Mouse (Mus musculus): ENCODE results near the gene Dhx9.
"Not testable (repeated sequence)": the region's sequence is repeated elsewhere in the genome, so short reads cannot be mapped to it uniquely, and the experiment has no call there.

Gene Dhx9

DNA sequence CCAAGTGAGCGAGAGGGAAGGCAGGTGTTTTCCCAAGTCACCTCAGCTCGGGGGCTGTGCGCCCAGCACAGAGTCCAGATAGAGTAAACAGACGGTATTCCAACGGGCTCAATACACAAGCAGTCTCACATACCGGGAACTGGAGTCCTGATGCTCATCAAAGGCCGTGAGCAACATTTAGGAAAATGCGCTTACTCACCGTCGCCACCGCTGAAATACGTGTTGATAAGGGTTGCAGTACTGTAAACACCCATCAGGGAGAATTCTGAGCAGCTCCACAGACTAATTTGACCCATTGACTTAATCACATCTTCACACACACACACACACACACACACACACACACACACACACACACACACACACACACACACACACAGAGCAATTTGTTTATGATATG is 63.2 kb downstream of the Dhx9 start:
- peak; percentile 67 for DNase-seq (ENCODE audit: low read depth, low spot score)

DNA sequence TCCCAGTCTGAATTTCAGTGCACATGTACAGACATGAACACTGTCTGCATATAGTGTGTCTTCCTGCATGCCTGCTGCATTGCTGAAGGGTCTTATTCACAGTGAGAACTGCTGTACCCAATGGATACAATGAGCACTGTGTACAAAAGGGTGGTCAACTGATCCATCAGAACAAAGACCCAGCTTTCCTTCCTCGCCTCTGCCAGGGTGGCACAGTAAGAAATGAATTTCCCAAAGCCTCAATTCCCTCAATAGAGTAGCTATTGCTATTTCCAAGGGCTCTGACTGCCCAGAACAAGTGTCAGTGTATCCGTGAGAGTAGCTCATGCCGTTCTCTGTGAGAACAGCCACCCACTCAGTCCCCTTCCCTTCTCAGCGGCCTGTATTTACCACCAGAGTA is 69.7 kb downstream of the Dhx9 start:
- not testable (repeated sequence) for DNase-seq (ENCODE audit: low read depth, low spot score)

DNA sequence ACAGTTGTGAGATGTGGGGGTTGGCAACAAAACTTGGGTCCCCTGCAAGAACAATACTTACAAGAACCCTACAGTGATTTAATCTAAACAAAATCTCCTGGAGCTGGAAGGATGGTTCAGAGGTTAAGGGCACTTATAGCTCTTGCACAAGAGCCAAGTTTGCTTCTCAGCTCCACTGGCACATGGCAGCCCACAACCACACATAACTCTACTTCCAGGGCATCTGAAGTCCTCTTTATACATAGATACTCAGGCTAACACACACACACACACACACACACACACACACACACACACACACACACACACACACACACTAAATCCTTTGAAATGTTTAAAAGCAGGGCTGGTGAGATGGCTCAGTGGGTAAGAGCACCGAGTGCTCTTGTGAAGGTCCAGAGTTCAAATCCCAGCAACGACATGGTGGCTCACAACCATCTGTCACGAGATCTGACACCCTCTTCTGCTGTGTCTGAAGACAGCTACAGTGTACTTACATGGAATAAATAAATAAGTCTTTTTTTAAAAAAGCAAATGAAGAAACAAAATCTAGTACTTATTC is 71.1 kb downstream of the Dhx9 start:
- DNase-seq (ENCODE audit: low read depth, low spot score), result not testable (repeated sequence)

DNA sequence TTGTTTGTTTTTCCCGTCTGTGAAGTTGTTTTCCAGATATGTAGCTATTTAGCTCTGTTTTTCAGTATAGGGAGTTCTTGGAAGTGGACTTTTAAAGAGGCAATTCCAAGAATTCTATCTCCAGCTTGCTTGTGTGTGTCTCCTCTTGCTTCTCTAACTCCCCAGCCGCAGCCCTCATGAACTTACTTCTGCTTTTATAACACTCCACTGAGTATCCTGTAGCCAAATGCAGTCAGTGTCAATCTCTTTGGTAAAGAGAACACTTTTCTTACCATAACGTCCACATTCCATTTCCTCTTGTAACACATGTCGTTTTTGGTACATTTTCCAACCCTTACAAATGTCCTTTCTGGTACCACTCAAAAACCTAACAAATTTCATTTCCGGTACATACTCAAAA is 71.7 kb downstream of the Dhx9 start:
- DNase-seq (ENCODE audit: low read depth, low spot score), result not testable (repeated sequence)

DNA sequence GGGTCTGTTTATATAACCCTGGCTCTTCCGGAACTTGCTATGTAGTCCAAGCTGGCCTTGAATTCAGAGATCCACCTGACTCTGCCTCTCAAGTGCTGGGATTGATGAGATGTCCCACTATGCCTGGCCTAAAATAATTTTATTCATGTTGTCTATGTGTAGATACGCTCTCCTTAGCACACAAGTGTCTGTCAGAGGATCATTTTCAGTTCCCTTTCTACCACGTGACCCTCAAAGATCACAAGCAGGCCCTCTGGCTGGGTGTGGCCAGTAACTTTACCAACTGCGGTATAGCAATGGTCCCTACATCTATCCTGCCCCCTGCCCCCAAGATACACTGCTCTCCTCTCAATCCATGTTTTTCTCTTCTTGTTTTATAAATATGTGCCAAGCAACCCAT is 72.5 kb downstream of the Dhx9 start:
- DNase-seq (ENCODE audit: low read depth, low spot score), result no peak

DNA sequence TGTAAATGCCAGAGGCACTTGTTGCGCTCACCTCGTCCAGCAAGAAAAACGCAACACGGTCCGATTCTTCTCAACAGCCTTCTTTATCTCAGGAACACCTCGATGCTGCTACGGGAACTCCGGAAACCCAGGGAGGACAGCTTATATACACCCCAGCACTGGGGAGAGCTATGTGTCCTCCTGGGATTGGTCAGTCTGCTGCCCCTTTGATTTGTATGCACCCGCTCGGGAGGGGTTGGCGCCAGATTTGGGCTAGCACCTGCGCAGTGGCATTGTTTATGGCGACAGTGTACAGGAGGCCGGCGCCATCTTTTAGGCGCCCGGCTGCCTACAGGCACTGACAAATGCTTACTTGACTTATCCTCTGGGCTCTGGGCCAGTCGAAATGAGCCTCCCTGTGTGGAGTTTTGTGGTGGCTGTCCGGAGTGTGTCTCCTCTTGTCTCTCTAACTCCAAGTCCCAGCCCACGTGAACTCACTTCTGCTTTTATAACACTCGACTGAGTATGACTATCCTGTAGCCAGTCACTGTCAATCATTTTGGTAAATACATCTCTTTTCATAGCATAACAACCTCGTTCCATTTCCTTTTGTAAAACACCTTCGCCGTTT is 73.2 kb downstream of the Dhx9 start:
- DNase-seq (ENCODE audit: low read depth, low spot score), result not testable (repeated sequence)

DNA sequence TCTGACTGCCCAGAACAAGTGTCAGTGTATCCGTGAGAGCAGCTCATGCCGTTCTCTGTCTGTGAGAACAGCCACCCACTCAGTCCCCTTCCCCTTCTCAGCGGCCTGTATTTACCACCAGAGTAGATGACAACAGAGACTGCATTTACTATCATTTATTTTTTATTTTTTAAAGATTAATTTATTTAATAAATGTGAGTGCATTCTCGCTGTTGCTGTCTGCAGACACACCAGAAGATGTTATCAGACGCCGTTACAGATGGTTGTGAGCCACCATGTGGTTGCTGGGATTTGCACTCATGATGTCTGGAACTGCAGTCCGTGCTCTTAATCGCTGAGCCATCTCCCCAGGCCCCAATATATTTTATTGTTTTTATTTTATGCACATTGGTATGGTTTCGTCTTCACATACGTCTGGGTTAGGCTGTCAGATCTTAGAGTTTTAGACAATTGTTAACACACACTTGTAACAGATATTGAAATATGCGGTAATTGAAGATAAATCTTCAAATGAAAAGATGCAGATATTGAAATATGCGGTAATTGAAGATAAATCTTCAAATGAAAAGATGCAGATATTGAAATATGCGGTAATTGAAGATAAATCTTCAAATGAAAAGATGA is 74.0 kb downstream of the Dhx9 start:
- DNase-seq (ENCODE audit: low read depth, low spot score), result not testable (repeated sequence)

DNA sequence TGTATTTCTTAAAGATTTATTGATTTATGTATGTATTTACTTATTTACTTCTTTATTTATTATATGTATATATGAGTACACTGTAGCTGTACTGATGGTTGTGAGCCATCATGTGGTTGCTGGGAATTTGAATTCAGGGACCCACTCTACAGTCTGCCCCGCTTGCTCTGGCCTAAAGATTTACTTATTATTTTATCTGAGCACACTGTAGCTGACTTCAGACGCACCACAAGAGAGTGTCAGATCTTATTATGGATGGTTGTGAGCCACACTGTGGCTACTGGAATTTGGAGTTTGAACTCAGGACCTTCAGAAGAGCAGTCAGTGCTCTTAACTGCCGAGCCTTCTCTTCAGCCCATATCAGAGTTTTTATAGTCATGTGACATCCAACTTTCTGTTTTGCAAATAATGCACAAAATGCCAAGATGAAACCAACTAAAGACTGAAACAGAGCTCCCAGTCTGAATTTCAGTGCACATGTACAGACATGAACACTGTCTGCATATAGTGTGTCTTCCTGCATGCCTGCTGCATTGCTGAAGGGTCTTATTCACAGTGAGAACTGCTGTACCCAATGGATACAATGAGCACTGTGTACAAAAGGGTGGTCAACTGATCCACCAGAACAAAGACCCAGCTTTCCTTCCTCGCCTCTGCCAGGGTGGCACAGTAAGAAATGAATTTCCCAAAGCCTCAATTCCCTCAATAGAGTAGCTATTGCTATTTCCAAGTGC is 74.6 kb downstream of the Dhx9 start:
- not testable (repeated sequence) for DNase-seq (ENCODE audit: low read depth, low spot score)

DNA sequence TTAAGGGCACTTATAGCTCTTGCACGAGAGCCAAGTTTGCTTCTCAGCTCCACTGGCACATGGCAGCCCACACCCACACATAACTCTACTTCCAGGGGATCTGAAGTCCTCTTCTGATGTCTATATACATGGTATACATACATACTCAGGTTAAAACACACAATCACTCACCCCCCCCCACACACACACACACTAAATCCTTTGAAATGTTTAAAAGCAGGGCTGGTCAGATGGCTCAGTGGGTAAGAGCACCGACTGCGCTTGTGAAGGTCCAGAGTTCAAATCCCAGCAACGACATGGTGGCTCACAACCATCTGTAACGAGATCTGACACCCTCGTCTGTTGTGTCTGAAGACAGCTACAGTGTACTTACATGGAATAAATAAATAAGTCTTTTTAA is 75.7 kb downstream of the Dhx9 start:
- DNase-seq (ENCODE audit: low read depth, low spot score), result no peak

DNA sequence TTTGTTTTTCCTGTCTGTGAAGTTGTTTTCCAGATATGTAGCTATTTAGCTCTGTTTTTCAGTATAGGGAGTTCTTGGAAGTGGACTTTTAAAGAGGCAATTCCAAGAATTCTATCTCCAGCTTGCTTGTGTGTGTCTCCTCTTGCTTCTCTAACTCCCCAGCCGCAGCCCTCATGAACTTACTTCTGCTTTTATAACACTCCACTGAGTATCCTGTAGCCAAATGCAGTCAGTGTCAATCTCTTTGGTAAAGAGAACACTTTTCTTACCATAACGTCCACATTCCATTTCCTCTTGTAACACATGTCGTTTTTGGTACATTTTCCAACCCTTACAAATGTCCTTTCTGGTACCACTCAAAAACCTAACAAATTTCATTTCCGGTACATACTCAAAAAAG is 76.5 kb downstream of the Dhx9 start:
- not testable (repeated sequence) for DNase-seq (ENCODE audit: low read depth, low spot score)

DNA sequence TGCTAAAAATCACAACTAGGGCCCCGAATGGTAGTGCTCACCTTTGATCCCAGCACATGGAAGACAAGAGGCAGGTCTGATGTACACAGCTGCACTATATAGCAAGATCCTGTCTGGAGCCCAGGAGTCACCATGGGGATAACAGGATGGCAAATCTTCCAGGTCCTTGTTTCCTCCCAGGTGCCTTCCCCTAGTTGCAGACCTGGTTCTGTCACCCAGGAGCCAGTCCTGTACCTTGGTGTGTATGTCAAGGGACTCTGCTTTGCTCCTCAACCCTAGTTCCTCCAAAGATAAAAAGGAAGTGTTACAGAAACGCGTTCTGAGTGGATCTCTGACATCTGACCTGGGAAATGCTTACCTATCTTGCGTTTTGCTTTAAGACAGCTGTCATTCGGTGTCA is 79.2 kb downstream of the Dhx9 start:
- DNase-seq (ENCODE audit: low read depth, low spot score), result not testable (repeated sequence)

DNA sequence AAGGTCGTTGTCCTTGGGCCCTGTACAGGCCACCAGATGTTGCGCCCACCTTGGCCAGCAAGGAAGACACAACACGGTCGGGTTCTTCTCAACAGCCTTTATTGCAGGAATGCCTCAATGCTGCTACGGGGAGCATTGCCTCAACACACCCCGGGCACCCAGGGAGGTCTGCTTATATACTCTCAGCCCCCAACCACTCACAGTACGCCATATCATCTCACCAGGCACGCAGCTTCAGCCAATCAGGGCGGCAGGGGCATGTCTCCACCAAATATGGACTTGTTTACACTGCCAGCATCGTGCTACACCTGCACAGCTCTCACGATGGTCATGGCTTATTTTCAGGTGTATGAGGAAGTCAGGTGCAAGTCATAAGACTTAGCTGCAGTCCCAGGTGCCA is 79.8 kb downstream of the Dhx9 start:
- DNase-seq (ENCODE audit: low read depth, low spot score), result not testable (repeated sequence)
